Mouse (Mus musculus) forebrain, embryonic 13.5 days (tissue): ENCODE measurements around the gene Dhfr. TPM values are rescaled to one million over a fixed set of nuclear protein-coding genes. Genes with fewer than 3 reads are reported as not detected.

Experiments used
- ATAC-seq: fragments of 200-750 bp; cut with Nextera tagmentation; 2 replicates; pipeline ENCODE4 v1.8.0; 2017
- H3K27ac ChIP-seq: fragments of 300-500 bp; sonication (generic); 2 replicates; pipeline ENCODE4 v1.5.1; 2015; ENCODE audit warnings: inconsistent platforms, mild to moderate bottlenecking, moderate library complexity
- H3K27me3 ChIP-seq: fragments of 300-500 bp; sonication (generic); 2 replicates; pipeline ENCODE4 v1.6.1; 2015; ENCODE audit warnings: mild to moderate bottlenecking, inconsistent platforms
- H3K36me3 ChIP-seq: fragments of 300-500 bp; sonication (generic); 2 replicates; pipeline ENCODE4 v1.6.1; 2015; ENCODE audit warnings: mild to moderate bottlenecking, inconsistent platforms; ENCODE audit not compliant: poor library complexity, severe bottlenecking
- H3K4me1 ChIP-seq: fragments of 300-500 bp; sonication (generic); 2 replicates; pipeline ENCODE4 v1.6.1; 2015; ENCODE audit warnings: inconsistent platforms
- H3K4me2 ChIP-seq: fragments of 300-500 bp; sonication (generic); 2 replicates; pipeline ENCODE4 v1.6.1; 2015; ENCODE audit warnings: inconsistent platforms, mild to moderate bottlenecking, moderate library complexity
- H3K4me3 ChIP-seq: fragments of 300-500 bp; sonication (generic); 2 replicates; pipeline ENCODE4 v1.5.1; 2015; ENCODE audit warnings: mild to moderate bottlenecking, inconsistent platforms
- H3K9ac ChIP-seq: fragments of 300-500 bp; sonication (generic); 2 replicates; pipeline ENCODE4 v1.6.1; 2015; ENCODE audit warnings: mild to moderate bottlenecking, inconsistent platforms
- H3K9me3 ChIP-seq: fragments of 300-500 bp; sonication (generic); replicated peaks from 2 replicates; pipeline ENCODE4 v1.6.1; 2016; ENCODE audit warnings: inconsistent platforms
- WGBS: fragments of 180-500 bp; shearing (Covaris S2); methylation state at CpG from one replicate; pipeline ENCODE4 v1.1.7; 2015; 5-methylcytosine and 5-hydroxymethylcytosine counted together
- polyA plus RNA-seq: library from polyadenylated mRNA; unstranded; fragments of >200 nt; fragmentation: Nextera tagmentation; extraction: Ambion mirVana; gene quantifications from 2 replicates; pipeline ENCODE4 v1.2.1, GENCODE M21; 2015

Dhfr gene
- polyA plus RNA-seq, 1 experiment from 2014 or later: 17.6 TPM

- Histone ChIP-seq H3K27ac (no peak overlapping the region), H3K9me3 (no peaks in the 10 kb centered on the region), H3K4me1 (no peaks in the 10 kb centered on the region), H3K4me3 (no peak overlapping the region), H3K9ac (no peak overlapping the region), H3K36me3 (no peaks in the 10 kb centered on the region), H3K4me2 (no peak overlapping the region), H3K27me3 (no peaks in the 10 kb centered on the region)
- WGBS: 64% methylated on average over 11 of the region's 11 CpGs
- ATAC-seq: peak; percentile 27; the same call in 1 of the 2 replicates
Measured at GRCm38 (mm10) chr13:92398491-92399384, 44.2 kb downstream of the Dhfr start.

GRCm38 (mm10) chr13:92402063-92402462 lies 47.5 kb downstream of the Dhfr start:
- Histone ChIP-seq H3K4me2 (no peak overlapping the region), H3K9me3 (no peaks in the 10 kb centered on the region), H3K4me1 (no peaks in the 10 kb centered on the region), H3K9ac (no peak overlapping the region), H3K4me3 (no peak overlapping the region), H3K27ac (no peak overlapping the region), H3K36me3 (no peaks in the 10 kb centered on the region), H3K27me3 (no peaks in the 10 kb centered on the region)
- no peak for ATAC-seq
- WGBS: 84% methylated on average over 2 of the region's 2 CpGs

GRCm38 (mm10) chr13:92403496-92403895 lies 49.0 kb downstream of the Dhfr start:
- 90% methylated on average over 3 of the region's 3 CpGs for WGBS
- H3K36me3 ChIP-seq: no peaks in the 10 kb centered on the region
- H3K27me3 ChIP-seq: no peaks in the 10 kb centered on the region
- no peak overlapping the region for H3K4me3 ChIP-seq
- no peak overlapping the region for H3K9ac ChIP-seq
- no peaks in the 10 kb centered on the region for H3K4me1 ChIP-seq
- H3K4me2 ChIP-seq: no peak overlapping the region
- H3K27ac ChIP-seq: no peak overlapping the region
- H3K9me3 ChIP-seq: no peaks in the 10 kb centered on the region
- ATAC-seq: no peak

- H3K4me3 ChIP-seq: no peak overlapping the region
- H3K9ac ChIP-seq: no peak overlapping the region
- 70% methylated on average over 2 of the region's 2 CpGs for WGBS
- no peak overlapping the region for H3K27ac ChIP-seq
- H3K4me2 ChIP-seq: no peak overlapping the region
- no peak for ATAC-seq
- H3K27me3 ChIP-seq: no peaks in the 10 kb centered on the region
- no peaks in the 10 kb centered on the region for H3K4me1 ChIP-seq
- no peaks in the 10 kb centered on the region for H3K36me3 ChIP-seq
- no peaks in the 10 kb centered on the region for H3K9me3 ChIP-seq
Measured at GRCm38 (mm10) chr13:92410486-92410885, 56.0 kb downstream of the Dhfr start.

GRCm38 (mm10) chr13:92419630-92420029 lies 65.1 kb downstream of the Dhfr start:
- 91% methylated on average over 11 of the region's 11 CpGs for WGBS
- no peak overlapping the region for H3K4me2 ChIP-seq
- H3K36me3 ChIP-seq: no peaks in the 10 kb centered on the region
- no peaks in the 10 kb centered on the region for H3K9me3 ChIP-seq
- H3K4me1 ChIP-seq: no peaks in the 10 kb centered on the region
- H3K4me3 ChIP-seq: no peak overlapping the region
- peaks cover 21% of the 10 kb centered on the region for H3K27me3 ChIP-seq
- ATAC-seq: no peak
- H3K27ac ChIP-seq: no peak overlapping the region
- H3K9ac ChIP-seq: no peak overlapping the region

- WGBS: 62% methylated on average over 3 of the region's 3 CpGs
- H3K4me3 ChIP-seq: no peak overlapping the region
- no peak overlapping the region for H3K4me2 ChIP-seq
- H3K4me1 ChIP-seq: peaks cover 11% of the 10 kb centered on the region
- no peaks in the 10 kb centered on the region for H3K36me3 ChIP-seq
- ATAC-seq: no peak
- peaks cover 60% of the 10 kb centered on the region for H3K27me3 ChIP-seq
- H3K9ac ChIP-seq: no peak overlapping the region
- H3K27ac ChIP-seq: no peak overlapping the region
- no peaks in the 10 kb centered on the region for H3K9me3 ChIP-seq
Measured at GRCm38 (mm10) chr13:92423711-92424110, 69.2 kb downstream of the Dhfr start.

GRCm38 (mm10) chr13:92425758-92426264 lies 71.3 kb downstream of the Dhfr start, which contains the start of gene Ankrd34b:
Gene Ankrd34b (plus strand): TSS chr13:92425896.
- H3K4me2 ChIP-seq: peak within 1 kb of the TSS; percentile 99
- H3K4me3 ChIP-seq: peak within 1 kb of the TSS; percentile 62
- peak; percentile 85 for ATAC-seq
- H3K36me3 ChIP-seq: no peaks in the 10 kb centered on the region
- H3K9me3 ChIP-seq: no peaks in the 10 kb centered on the region
- H3K27me3 ChIP-seq: peaks cover 65% of the 10 kb centered on the region
- under 1% methylated on average over 25 of the region's 54 CpGs for WGBS
- H3K9ac ChIP-seq: peak within 1 kb of the TSS; percentile 65
- H3K4me1 ChIP-seq: peaks cover 11% of the 10 kb centered on the region
- no peak within 1 kb of the TSS for H3K27ac ChIP-seq

- Histone ChIP-seq H3K4me1 (peaks cover 11% of the 10 kb centered on the region), H3K4me2 (peak overlapping the region; percentile 99), H3K4me3 (peak overlapping the region; percentile 62), H3K27ac (no peak overlapping the region), H3K36me3 (no peaks in the 10 kb centered on the region), H3K9ac (peak overlapping the region; percentile 65), H3K9me3 (no peaks in the 10 kb centered on the region), H3K27me3 (peaks cover 65% of the 10 kb centered on the region)
- ATAC-seq: peak; percentile 77
- WGBS: under 1% methylated on average over 68 of the region's 92 CpGs
Measured at GRCm38 (mm10) chr13:92426294-92427051, 71.9 kb downstream of the Dhfr start.

- Histone ChIP-seq H3K4me2 (peak overlapping the region; percentile 99), H3K4me3 (peak overlapping the region; percentile 62), H3K9me3 (no peaks in the 10 kb centered on the region), H3K4me1 (peaks cover 11% of the 10 kb centered on the region), H3K27me3 (peaks cover 65% of the 10 kb centered on the region), H3K27ac (no peak overlapping the region), H3K36me3 (no peaks in the 10 kb centered on the region), H3K9ac (no peak overlapping the region)
- 49% methylated on average over 4 of the region's 4 CpGs for WGBS
- no peak for ATAC-seq
Measured at GRCm38 (mm10) chr13:92427351-92427855, 72.9 kb downstream of the Dhfr start.

Other genes starting within 250 kb of the Dhfr start
- gene Rasgrf2, start 223.1 kb upstream of the Dhfr start, polyA plus RNA-seq: 0.57 and 0.97 TPM in 2 replicates
- 1.2 and 1.7 TPM in 2 replicates for gene Gm20379, start 48.7 kb upstream of the Dhfr start, polyA plus RNA-seq
- 28.5 and 32.4 TPM in 2 replicates for gene Msh3, start 277 bp downstream of the Dhfr start, polyA plus RNA-seq
- gene Ankrd34b, start 71.2 kb downstream of the Dhfr start, polyA plus RNA-seq: 0.37 and 0.43 TPM in 2 replicates
- gene Fam151b, start 129.3 kb downstream of the Dhfr start, polyA plus RNA-seq: 0.14 TPM in 1 of 2 replicates, not detected in the other
- 10.0 TPM in 2 replicates for gene Zfyve16, start 176.1 kb downstream of the Dhfr start, polyA plus RNA-seq
- not detected in 2 replicates for gene Spz1, start 221.4 kb downstream of the Dhfr start, polyA plus RNA-seq